Mouse (Mus musculus) thymus, postnatal 10 days (tissue): ENCODE measurements around the gene Ctsk.
"Not testable (repeated sequence)": the region's sequence is repeated elsewhere in the genome, so short reads cannot be mapped to it uniquely, and the experiment has no call there.

Experiments
- DNase-seq, 2 experiments: peaks; one replicate each; pipeline ENCODE4 v3.0.0; 2021; ENCODE audit warnings: low spot score in 2 of 2

Ctsk gene

DNA sequence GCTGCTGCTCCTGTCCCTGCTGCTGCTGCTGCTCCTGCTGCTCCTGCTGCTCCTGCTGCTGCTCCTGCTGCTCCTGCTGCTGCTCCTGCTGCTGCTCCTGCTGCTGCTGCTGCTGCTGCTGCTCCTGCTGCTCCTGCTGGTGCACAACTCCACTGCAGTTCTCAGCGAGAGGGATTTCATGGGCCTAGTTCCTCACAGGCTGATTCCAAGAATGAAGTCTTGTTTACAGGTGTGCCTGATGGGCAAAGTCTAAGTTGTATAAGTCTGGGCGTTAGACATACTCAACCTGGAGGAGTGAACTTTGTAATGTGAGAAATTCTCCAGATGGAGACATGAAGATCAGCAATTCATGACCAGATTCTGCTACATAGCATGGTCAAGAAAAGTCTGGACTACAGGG, 25.6 kb downstream of the Ctsk start:
- DNase-seq = no peak

DNA sequence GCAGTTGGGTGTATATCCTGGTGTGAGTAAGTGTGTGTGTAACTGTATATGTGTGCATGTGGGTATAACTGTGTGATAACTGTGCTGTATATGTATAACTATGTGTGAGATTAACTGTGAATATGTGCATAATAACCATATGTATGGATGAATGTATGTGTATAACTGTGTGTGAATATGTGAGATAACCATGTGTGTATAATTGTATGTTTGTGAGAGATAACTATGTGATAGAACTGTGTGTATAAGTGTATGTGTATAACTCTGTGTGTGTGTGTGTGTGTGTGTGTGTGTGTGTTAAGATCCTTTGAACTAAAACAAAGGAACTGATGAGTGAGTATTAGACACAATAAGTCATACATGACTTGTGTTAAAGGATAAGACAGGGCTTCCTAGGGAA, 27.1 kb downstream of the Ctsk start:
- DNase-seq = no peak

DNA sequence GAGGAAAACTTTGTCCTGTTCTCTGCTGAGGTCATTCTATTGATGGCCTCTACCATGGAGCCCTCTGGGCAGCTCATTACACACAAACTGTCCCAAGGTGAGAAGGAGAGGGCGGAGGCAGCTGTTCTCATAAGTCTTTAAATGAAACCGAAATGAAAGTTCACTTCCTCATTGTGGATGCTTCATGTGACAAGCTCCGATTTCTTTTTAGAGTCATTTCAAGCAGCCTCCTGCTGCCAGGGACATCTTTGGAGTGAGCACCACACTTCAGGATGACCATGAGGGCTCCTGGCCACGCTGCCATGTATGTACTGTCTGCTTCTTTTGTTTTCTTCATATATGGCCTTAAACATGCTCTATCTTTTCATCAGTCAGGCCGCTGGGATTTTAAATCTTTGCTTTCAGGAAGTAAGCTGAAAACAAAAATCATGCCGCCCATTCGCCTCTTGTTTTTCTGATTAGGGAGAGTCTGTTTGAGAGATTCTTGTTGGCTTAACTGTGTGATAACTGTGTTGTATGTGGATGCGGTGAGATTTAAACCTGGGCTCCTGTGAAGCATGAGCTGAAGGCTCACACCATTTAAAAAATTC, 27.7 kb downstream of the Ctsk start, which contains the start of gene Ctss:
TSS of gene Ctss (plus strand) at position 165 of the 590 bp plus-strand sequence.
- no peak for DNase-seq

DNA sequence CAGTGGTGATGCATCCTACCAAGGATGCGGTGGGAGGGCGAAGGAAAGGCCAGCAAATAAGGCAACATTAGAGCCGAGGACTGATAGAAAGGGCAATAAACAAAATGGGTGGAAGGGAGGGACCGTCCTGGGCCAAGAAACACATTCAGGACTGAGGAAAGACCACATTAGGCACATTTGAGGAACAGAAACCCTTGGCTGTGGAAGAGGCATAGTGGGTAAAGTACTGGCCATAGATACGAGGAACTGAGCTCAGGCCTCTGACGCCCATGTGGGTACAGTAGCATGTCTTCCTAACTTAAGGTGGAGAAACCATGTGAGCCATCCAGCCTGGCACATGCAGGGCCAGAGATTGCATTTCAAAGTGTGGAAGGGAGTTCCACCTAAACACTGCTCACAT, 30.8 kb downstream of the Ctsk start:
- no peak for DNase-seq

DNA sequence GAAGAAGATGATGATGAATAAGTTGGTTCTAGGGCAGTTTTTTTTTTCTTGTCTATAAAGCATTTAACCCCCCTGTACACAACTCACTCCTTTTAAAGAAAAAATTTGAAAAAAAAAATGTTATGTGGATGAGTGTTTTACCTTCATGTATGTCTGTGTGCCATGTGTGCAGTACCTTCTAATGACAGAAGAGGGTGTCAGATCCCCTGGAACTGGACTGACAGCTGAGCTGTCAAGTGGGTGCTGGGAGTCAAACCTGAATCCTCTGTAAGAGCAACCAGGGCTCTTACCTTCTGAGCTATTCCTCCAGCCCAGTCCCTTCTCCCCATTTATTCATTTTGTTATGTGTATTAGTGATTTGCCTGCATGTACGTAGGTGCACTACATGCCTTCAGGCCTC, 32.0 kb downstream of the Ctsk start:
- DNase-seq = no peak

DNA sequence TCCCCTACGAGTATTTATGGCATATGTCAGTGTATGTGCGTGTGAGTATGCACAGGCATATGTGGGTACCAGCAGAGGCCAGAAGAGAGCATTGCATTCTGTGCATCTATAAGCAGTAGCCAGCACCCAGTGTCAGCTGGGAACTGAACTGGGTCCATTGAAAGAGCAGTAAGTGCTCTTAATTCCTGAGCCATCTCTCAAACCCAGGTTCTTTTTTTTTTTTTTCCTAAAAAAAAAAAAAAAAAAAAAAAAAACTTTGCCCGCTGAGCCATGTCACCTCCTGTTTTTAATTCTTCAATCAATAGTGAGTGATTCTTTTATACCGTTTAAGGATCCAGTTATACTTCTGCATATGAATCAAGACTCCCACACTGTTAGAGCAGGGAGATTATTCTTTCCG, 34.3 kb downstream of the Ctsk start:
- DNase-seq = no peak

DNA sequence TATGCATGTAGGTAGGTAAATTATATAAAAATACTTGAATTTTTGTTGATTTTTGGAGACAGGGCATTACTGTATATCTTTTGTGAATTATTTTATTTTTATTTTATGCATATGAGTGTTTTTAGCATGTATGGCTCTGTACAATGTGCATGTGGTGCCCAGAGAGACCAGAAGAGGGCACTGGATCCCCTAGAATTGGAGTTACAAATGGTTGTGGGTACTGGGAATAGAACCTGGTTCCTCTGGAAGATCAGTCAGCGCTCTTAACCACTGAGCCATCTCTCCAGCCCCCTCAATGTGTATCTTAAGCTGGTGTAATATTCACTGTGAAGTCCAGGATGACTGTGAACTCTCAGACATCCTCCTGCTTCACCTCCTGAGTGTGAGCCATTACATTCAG, 35.9 kb downstream of the Ctsk start:
- DNase-seq = no peak

DNA sequence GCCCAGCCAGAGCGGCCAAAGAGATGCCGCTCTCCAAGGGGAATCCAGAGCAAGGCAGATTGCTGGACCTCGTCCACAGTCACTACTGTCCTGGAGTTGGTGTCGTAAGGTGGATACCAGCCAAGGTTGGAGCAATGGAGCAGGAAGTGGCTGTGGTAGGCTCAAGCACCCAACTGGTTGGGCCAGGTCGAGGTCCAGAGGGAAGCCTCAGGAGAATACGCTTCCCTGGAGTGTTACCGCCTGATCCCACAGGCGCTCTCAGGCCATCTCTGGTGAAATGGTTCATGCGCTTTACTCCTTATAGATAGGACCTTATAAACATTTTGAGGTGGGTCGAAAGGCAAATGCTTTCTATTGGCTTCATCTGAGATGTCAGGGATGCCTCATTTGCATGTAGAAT, 39.9 kb downstream of the Ctsk start:
- DNase-seq = no peak

DNA sequence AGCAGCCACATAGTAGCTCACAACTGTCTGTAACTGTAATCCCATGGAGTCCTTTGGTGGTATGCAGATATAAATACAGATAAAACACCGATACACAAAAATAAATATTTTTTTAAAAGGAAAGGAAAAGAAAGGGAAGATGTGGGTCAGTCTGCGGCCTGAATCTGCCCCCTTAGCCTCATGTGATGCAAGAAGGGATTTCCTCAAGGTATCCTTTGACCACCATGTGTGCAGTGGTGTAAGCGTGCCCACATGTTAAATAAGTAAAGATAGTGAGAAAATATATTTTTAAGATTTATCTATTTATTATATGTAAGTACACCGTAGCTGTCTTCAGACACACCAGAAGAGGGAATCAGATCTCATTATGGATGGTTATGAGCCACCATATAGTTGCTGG, 40.8 kb downstream of the Ctsk start:
- DNase-seq = no peak

DNA sequence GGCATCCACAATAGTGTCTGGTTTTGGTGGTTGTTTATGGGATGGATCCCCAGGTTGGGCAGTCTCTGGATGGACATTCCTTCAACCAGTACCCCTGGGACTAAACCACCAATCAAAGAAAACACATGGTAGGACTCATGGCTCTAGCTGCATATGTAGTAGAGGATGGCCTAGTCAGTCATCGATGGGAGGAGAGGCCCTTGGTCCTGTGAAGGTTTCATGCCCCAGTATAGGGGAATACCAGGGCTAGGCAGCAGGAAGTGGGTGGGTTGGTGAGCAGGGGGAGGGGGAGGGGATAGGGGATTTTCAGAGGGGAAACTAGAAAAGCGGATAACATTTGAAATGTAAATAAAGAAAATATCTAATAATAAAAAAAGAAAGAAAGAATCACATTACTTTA, 42.1 kb downstream of the Ctsk start:
- DNase-seq = not testable (repeated sequence)

DNA sequence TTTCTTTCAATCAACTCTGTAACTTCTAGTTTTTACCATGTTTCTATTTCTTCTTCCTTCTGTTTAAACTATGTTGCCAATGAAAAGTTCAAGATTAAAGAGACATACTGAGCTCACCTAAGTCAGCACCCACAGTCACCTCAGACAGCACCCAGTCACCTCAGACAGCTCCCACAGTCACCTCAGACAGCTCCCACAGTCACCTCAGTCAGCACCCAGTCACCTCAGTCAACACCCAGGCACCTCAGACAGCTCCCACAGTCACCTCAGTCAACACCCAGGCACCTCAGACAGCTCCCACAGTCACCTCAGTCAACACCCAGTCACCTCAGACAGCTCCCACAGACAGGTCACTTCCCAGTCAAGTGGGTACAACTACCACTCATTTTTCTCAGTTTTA, 43.1 kb downstream of the Ctsk start:
- no peak for DNase-seq

DNA sequence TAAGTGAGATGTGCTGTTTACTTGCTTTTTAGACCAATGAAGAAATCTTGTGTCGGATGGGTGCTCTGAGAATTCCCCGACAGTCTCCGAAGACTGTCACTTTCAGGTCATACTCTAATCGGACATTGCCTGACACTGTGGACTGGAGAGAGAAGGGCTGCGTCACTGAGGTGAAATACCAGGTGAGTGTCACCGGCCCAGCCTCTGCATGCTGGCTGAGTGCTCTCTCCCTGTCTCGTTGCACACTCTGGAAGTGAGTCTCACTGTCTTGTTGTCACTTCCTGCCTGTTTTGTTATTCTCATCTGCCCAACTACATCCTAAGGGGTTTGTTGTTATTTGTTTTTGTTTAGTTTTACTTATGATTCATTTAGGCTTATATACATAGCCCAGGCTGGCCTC, 43.9 kb downstream of the Ctsk start:
- DNase-seq = no peak

DNA sequence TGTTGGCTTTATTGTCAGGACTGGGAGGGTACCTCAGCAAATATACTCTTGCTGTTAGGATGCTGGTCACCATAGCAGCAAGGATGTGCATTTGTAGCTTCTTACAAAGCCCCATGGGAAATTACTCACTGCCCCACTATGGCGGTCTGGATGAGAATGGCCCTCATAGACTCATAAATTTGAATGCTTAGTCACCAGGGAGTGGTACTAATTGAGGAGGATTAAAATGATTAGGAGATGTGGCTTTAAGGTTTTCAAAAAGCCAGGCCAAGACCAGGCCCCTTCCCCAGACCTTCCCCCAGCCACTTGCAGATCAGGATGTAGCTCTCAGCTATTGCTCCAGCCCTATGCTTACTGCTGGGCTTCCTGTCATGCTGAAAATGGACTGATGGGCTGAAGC, 51.1 kb downstream of the Ctsk start:
- no peak for DNase-seq

DNA sequence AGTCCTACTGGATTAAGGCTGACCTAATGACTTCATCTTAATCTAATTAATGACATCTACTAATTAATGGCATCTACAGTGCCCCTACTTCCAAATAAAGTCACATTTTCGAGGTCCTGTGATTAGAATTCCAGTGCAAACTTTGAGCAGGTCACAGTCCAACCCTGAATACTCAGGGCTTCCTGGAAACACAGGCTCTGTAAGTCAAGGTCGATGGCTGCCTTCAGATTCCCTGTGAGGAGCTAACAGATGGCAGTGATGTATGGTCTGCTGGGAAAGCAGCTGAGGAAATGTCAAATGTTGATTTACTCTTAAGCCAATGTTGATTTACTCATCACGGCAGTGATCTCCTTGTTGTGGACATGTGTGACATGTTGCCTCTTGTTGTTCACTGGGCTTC, 54.9 kb downstream of the Ctsk start:
- DNase-seq = no peak
